Mouse (Mus musculus): ENCODE results near the gene Rapgef3. TPM values are rescaled to one million over a fixed set of nuclear protein-coding genes. Genes with fewer than 3 reads are reported as not detected.

Rapgef3 gene
- polyA plus RNA-seq, 1 experiment from 2014 or later: 8.0 TPM

- Histone ChIP-seq H3K4me2 (ENCODE audit: low read depth, low read length) (no peak overlapping the region), H3K27ac (replicated peaks; ENCODE audit: low read depth, low read length) (peak overlapping the region; percentile 0; the same call in 1 of the 2 replicates), H3K27me3 (replicated peaks; ENCODE audit: control insufficient read depth, insufficient read depth, low read length) (no peaks in the 10 kb centered on the region), H3K9me3 (ENCODE audit: control insufficient read depth, low read length) (no peaks in the 10 kb centered on the region), H3K4me3 (ENCODE audit: low read depth, low read length) (no peak overlapping the region), H3K4me1 (ENCODE audit: control insufficient read depth, insufficient read depth, low read length) (peaks cover 10% of the 10 kb centered on the region; the same call in 1 of the 2 replicates), H3K9ac (ENCODE audit: low read depth, low read length) (no peak overlapping the region), H3K36me3 (ENCODE audit: control insufficient read depth, insufficient read depth, low read length) (no peaks in the 10 kb centered on the region)
- DNase-seq (ENCODE audit: low spot score): no peak
- no peak for ATAC-seq (ENCODE audit: low read depth)
- 59% methylated on average over 15 of the region's 15 CpGs for WGBS
Measured at GRCm38 (mm10) chr15:97721008-97721701, 46.6 kb downstream of the Rapgef3 start.

- no peak overlapping the region for H3K4me2 ChIP-seq (ENCODE audit: low read depth, low read length)
- no peaks in the 10 kb centered on the region for H3K27me3 ChIP-seq (replicated peaks; ENCODE audit: control insufficient read depth, insufficient read depth, low read length)
- H3K9me3 ChIP-seq (ENCODE audit: control insufficient read depth, low read length): no peaks in the 10 kb centered on the region
- WGBS: 81% methylated on average over 12 of the region's 12 CpGs
- ATAC-seq (ENCODE audit: low read depth) (no peak), DNase-seq (ENCODE audit: low spot score) (no peak)
- H3K4me1 ChIP-seq (ENCODE audit: control insufficient read depth, insufficient read depth, low read length): peaks cover 10% of the 10 kb centered on the region; the same call in 1 of the 2 replicates
- H3K9ac ChIP-seq (ENCODE audit: low read depth, low read length): no peak overlapping the region
- H3K4me3 ChIP-seq (ENCODE audit: low read depth, low read length): no peak overlapping the region
- H3K36me3 ChIP-seq (ENCODE audit: control insufficient read depth, insufficient read depth, low read length): no peaks in the 10 kb centered on the region
- peak overlapping the region; percentile 44; the same call in 1 of the 2 replicates for H3K27ac ChIP-seq (replicated peaks; ENCODE audit: low read depth, low read length)
Measured at GRCm38 (mm10) chr15:97720026-97720675, 47.6 kb downstream of the Rapgef3 start.

DNA sequence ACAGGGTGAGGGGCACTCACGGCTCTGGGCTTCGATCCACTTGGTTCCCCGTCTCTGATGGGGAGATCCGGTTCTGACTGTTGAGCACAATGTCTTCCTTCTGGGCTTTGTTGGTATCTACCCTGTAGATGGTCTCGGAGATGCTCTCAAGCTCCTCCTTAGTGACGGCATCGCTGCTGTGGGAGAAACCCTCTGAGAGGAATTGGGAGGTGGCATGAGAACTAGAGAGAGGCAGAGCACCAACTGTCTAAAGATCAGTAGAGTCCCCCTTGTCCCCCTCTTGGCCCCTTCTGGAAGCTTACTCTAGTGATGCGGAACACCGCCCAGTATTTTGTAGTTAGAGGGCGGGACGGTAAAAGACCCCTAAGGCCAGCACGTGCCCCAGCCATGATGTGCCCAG, 48.3 kb downstream of the Rapgef3 start:
- Histone ChIP-seq H3K4me2 (ENCODE audit: low read depth, low read length) (no peak overlapping the region), H3K27me3 (replicated peaks; ENCODE audit: control insufficient read depth, insufficient read depth, low read length) (no peaks in the 10 kb centered on the region), H3K4me3 (ENCODE audit: low read depth, low read length) (no peak overlapping the region), H3K4me1 (ENCODE audit: control insufficient read depth, insufficient read depth, low read length) (peaks cover 10% of the 10 kb centered on the region; the same call in 1 of the 2 replicates), H3K9ac (ENCODE audit: low read depth, low read length) (no peak overlapping the region), H3K9me3 (ENCODE audit: control insufficient read depth, low read length) (no peaks in the 10 kb centered on the region), H3K36me3 (ENCODE audit: control insufficient read depth, insufficient read depth, low read length) (no peaks in the 10 kb centered on the region), H3K27ac (replicated peaks; ENCODE audit: low read depth, low read length) (no peak overlapping the region)
- ATAC-seq (ENCODE audit: low read depth) (no peak), DNase-seq (ENCODE audit: low spot score) (no peak)
- WGBS: 93% methylated on average over 12 of the region's 12 CpGs

DNA sequence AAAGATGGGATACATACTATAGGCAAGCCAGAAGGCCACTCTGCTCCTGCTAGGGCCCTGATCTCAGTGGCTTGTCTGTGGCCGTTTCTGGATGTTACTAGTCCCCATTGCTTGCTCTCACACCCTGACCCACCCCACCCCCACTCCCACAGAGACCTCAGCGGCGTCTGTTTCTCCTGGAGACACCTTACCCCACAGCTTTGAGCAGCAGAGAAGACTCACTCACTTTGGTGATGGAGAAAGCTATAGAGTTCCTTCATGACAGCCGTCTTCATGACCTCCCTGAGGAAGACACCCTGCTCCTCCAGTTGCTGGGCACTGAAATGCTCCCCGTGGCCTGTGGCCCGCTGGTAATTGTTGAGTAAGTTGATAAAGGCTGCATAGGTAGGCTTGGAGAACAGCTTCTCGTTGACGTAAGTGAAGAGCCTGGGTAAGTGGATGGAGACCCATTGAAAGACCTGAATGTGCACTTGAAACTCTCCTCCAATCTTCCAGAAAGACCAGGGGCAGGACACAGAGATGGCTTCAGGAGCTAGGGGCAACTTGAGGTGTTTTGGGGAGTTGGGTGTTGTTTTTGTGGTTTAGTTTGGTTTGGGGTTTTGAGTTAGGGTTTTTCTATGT, 49.1 kb downstream of the Rapgef3 start:
- H3K27ac ChIP-seq (replicated peaks; ENCODE audit: low read depth, low read length): no peak overlapping the region
- DNase-seq (ENCODE audit: low spot score) (no peak), ATAC-seq (ENCODE audit: low read depth) (no peak)
- H3K9me3 ChIP-seq (ENCODE audit: control insufficient read depth, low read length): no peaks in the 10 kb centered on the region
- 91% methylated on average over 8 of the region's 8 CpGs for WGBS
- no peak overlapping the region for H3K4me3 ChIP-seq (ENCODE audit: low read depth, low read length)
- H3K4me2 ChIP-seq (ENCODE audit: low read depth, low read length): no peak overlapping the region
- no peaks in the 10 kb centered on the region for H3K36me3 ChIP-seq (ENCODE audit: control insufficient read depth, insufficient read depth, low read length)
- H3K4me1 ChIP-seq (ENCODE audit: control insufficient read depth, insufficient read depth, low read length): peaks cover 10% of the 10 kb centered on the region; the same call in 1 of the 2 replicates
- no peak overlapping the region for H3K9ac ChIP-seq (ENCODE audit: low read depth, low read length)
- H3K27me3 ChIP-seq (replicated peaks; ENCODE audit: control insufficient read depth, insufficient read depth, low read length): no peaks in the 10 kb centered on the region

- no peak overlapping the region for H3K9ac ChIP-seq (ENCODE audit: low read depth, low read length)
- H3K4me3 ChIP-seq (ENCODE audit: low read depth, low read length): no peak overlapping the region
- 20% methylated on average over 12 of the region's 12 CpGs for WGBS
- H3K27me3 ChIP-seq (replicated peaks; ENCODE audit: control insufficient read depth, insufficient read depth, low read length): no peaks in the 10 kb centered on the region
- H3K36me3 ChIP-seq (ENCODE audit: control insufficient read depth, insufficient read depth, low read length): no peaks in the 10 kb centered on the region
- DNase-seq (ENCODE audit: low spot score) (peak; percentile 90), ATAC-seq (ENCODE audit: low read depth) (peak; percentile 80)
- no peaks in the 10 kb centered on the region for H3K9me3 ChIP-seq (ENCODE audit: control insufficient read depth, low read length)
- H3K4me1 ChIP-seq (ENCODE audit: control insufficient read depth, insufficient read depth, low read length): peaks cover 10% of the 10 kb centered on the region; the same call in 1 of the 2 replicates
- no peak overlapping the region for H3K27ac ChIP-seq (replicated peaks; ENCODE audit: low read depth, low read length)
- H3K4me2 ChIP-seq (ENCODE audit: low read depth, low read length): no peak overlapping the region
Measured at GRCm38 (mm10) chr15:97717861-97718534, 49.8 kb downstream of the Rapgef3 start.

DNA sequence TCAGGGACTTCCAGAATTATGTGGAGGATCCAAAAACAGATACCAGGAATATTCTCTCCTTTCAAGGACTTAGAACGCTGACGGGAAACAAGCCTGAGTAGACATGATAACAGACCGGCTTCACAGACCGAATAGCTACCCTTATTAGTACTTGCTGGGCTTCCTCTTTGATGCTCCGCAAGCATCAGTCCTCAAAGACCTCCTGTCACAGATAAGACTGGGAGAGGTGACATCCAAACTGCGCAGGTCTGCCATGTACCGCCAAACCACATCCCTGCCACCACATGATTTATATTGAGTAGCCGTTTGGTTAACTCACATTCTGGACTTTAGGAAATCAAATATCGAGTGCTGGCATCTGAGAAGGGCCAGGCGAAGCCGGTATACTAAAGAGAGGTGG, 51.0 kb downstream of the Rapgef3 start:
- ATAC-seq (ENCODE audit: low read depth): no peak
- WGBS: 93% methylated on average over 11 of the region's 11 CpGs
- no peaks in the 10 kb centered on the region for H3K36me3 ChIP-seq (ENCODE audit: control insufficient read depth, insufficient read depth, low read length)

GRCm38 (mm10) chr15:97715734-97716133, 52.0 kb downstream of the Rapgef3 start:
- H3K4me1 ChIP-seq (ENCODE audit: control insufficient read depth, insufficient read depth, low read length): peaks cover 14% of the 10 kb centered on the region; the same call in 1 of the 2 replicates
- 95% methylated on average over 1 of the region's 1 CpGs for WGBS
- no peak overlapping the region for H3K4me3 ChIP-seq (ENCODE audit: low read depth, low read length)
- no peak overlapping the region for H3K27ac ChIP-seq (replicated peaks; ENCODE audit: low read depth, low read length)
- ATAC-seq (ENCODE audit: low read depth): no peak
- DNase-seq (ENCODE audit: low spot score): no peak
- no peak overlapping the region for H3K9ac ChIP-seq (ENCODE audit: low read depth, low read length)
- H3K27me3 ChIP-seq (replicated peaks; ENCODE audit: control insufficient read depth, insufficient read depth, low read length): no peaks in the 10 kb centered on the region
- H3K9me3 ChIP-seq (ENCODE audit: control insufficient read depth, low read length): no peaks in the 10 kb centered on the region
- no peaks in the 10 kb centered on the region for H3K36me3 ChIP-seq (ENCODE audit: control insufficient read depth, insufficient read depth, low read length)
- no peak overlapping the region for H3K4me2 ChIP-seq (ENCODE audit: low read depth, low read length)

More for the DNA sequence above, 51.0 kb downstream of the Rapgef3 start:
- H3K27me3 ChIP-seq (replicated peaks; ENCODE audit: control insufficient read depth, insufficient read depth, low read length): no peaks in the 10 kb centered on the region
- no peaks in the 10 kb centered on the region for H3K9me3 ChIP-seq (ENCODE audit: control insufficient read depth, low read length)
- H3K27ac ChIP-seq (replicated peaks; ENCODE audit: low read depth, low read length): no peak overlapping the region
- DNase-seq (ENCODE audit: low spot score): no peak
- H3K4me2 ChIP-seq (ENCODE audit: low read depth, low read length): no peak overlapping the region
- no peak overlapping the region for H3K9ac ChIP-seq (ENCODE audit: low read depth, low read length)
- H3K4me1 ChIP-seq (ENCODE audit: control insufficient read depth, insufficient read depth, low read length): peaks cover 10% of the 10 kb centered on the region; the same call in 1 of the 2 replicates
- H3K4me3 ChIP-seq (ENCODE audit: low read depth, low read length): no peak overlapping the region

GRCm38 (mm10) chr15:97715083-97715482, 52.7 kb downstream of the Rapgef3 start:
- no peak overlapping the region for H3K4me2 ChIP-seq (ENCODE audit: low read depth, low read length)
- no peak for ATAC-seq (ENCODE audit: low read depth)
- no peak overlapping the region for H3K9ac ChIP-seq (ENCODE audit: low read depth, low read length)
- no peaks in the 10 kb centered on the region for H3K27me3 ChIP-seq (replicated peaks; ENCODE audit: control insufficient read depth, insufficient read depth, low read length)
- no peak for DNase-seq (ENCODE audit: low spot score)
- no peak overlapping the region for H3K27ac ChIP-seq (replicated peaks; ENCODE audit: low read depth, low read length)
- no peak overlapping the region for H3K4me3 ChIP-seq (ENCODE audit: low read depth, low read length)
- WGBS: 87% methylated on average over 8 of the region's 8 CpGs
- no peaks in the 10 kb centered on the region for H3K36me3 ChIP-seq (ENCODE audit: control insufficient read depth, insufficient read depth, low read length)
- H3K9me3 ChIP-seq (ENCODE audit: control insufficient read depth, low read length): no peaks in the 10 kb centered on the region
- H3K4me1 ChIP-seq (ENCODE audit: control insufficient read depth, insufficient read depth, low read length): peaks cover 9% of the 10 kb centered on the region; the same call in 1 of the 2 replicates
